Mouse (Mus musculus) forebrain, embryonic 16.5 days (tissue): ENCODE measurements around the gene Lhfpl2. TPM values are rescaled to one million over a fixed set of nuclear protein-coding genes. Genes with fewer than 3 reads are reported as not detected.
A peak's percentile ranks its signal among the peaks of the same experiment; 100 is the strongest.

Experiments
- ATAC-seq: fragments of 200-750 bp; cut with Nextera tagmentation; 2 replicates; pipeline ENCODE4 v1.8.0; 2017; ENCODE audit warnings: mild to moderate bottlenecking, moderate library complexity
- H3K27ac ChIP-seq: fragments of 300-500 bp; sonication (generic); 2 replicates; pipeline ENCODE4 v1.5.1; 2014; ENCODE audit warnings: low read length, control low read depth
- H3K27me3 ChIP-seq: fragments of 300-500 bp; sonication (generic); replicated peaks from 2 replicates; pipeline ENCODE4 v1.6.1; 2014; ENCODE audit warnings: low read length; ENCODE audit not compliant: control insufficient read depth, insufficient read depth
- H3K36me3 ChIP-seq: fragments of 300-500 bp; sonication (generic); 2 replicates; pipeline ENCODE4 v1.6.1; 2014; ENCODE audit not compliant: control insufficient read depth, insufficient read depth
- H3K4me1 ChIP-seq: fragments of 300-500 bp; sonication (generic); replicated peaks from 2 replicates; pipeline ENCODE4 v1.6.1; 2014; ENCODE audit warnings: low read length; ENCODE audit not compliant: control insufficient read depth, insufficient read depth
- H3K4me2 ChIP-seq: fragments of 300-500 bp; sonication (generic); 2 replicates; pipeline ENCODE4 v1.6.1; 2014; ENCODE audit warnings: mild to moderate bottlenecking, low read length, control low read depth
- H3K4me3 ChIP-seq: fragments of 300-500 bp; sonication (generic); replicated peaks from 2 replicates; pipeline ENCODE4 v1.5.1; 2014; ENCODE audit warnings: mild to moderate bottlenecking, low read length, control low read depth
- H3K9ac ChIP-seq: fragments of 300-500 bp; sonication (generic); replicated peaks from 2 replicates; pipeline ENCODE4 v1.6.1; 2014; ENCODE audit warnings: low read depth, low read length, control low read depth
- H3K9me3 ChIP-seq: fragments of 300-500 bp; sonication (generic); 2 replicates; pipeline ENCODE4 v1.6.1; 2016; ENCODE audit warnings: low read length; ENCODE audit not compliant: control insufficient read depth
- WGBS: fragments of 180-500 bp; shearing (Covaris S2); extraction: QIAGEN DNeasy Blood & Tissue Kit; methylation state at CpG from one replicate; pipeline ENCODE4 v1.1.7; 2014; 5-methylcytosine and 5-hydroxymethylcytosine counted together
- polyA plus RNA-seq: library from polyadenylated mRNA; unstranded; fragments of >200 nt; fragmentation: Nextera tagmentation; extraction: Ambion mirVana; gene quantifications from 2 replicates; pipeline ENCODE4 v1.2.1, GENCODE M21; 2015

The Lhfpl2 gene
- polyA plus RNA-seq, 1 experiment from 2014 or later, result 15.0 TPM

DNA sequence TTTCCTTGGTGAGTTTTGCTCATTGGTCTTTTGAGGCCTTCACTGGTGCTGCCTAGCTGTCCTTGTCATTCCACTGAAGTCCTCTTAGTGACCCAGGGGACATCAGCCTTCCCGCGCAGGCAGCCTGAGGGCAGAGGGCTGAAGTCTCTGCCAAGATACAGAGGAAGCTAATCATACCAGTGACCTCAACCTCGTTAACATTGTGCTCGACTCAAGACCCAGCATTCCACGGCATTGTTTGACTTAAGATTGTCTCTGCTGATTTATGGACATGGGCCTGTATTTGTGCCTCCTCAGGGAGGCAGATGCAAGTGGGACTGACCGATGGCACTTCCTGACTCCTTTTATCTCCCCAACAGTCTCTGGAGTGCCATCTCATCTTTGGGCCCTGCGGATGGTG lies 7.0 kb downstream of the Lhfpl2 start:
- ATAC-seq, result no peak
- H3K27me3 ChIP-seq, result peaks cover 1% of the 10 kb centered on the region; the same call in 1 of the 2 replicates
- no peak overlapping the region for H3K9ac ChIP-seq
- H3K4me3 ChIP-seq, result no peak overlapping the region
- H3K4me2 ChIP-seq, result no peak overlapping the region
- peaks cover 4% of the 10 kb centered on the region; the same call in 1 of the 2 replicates for H3K4me1 ChIP-seq
- 46% methylated on average over 7 of the region's 7 CpGs for WGBS
- no peak overlapping the region for H3K27ac ChIP-seq
- H3K9me3 ChIP-seq, result no peaks in the 10 kb centered on the region; the same call in 1 of the 2 replicates
- H3K36me3 ChIP-seq, result no peaks in the 10 kb centered on the region

DNA sequence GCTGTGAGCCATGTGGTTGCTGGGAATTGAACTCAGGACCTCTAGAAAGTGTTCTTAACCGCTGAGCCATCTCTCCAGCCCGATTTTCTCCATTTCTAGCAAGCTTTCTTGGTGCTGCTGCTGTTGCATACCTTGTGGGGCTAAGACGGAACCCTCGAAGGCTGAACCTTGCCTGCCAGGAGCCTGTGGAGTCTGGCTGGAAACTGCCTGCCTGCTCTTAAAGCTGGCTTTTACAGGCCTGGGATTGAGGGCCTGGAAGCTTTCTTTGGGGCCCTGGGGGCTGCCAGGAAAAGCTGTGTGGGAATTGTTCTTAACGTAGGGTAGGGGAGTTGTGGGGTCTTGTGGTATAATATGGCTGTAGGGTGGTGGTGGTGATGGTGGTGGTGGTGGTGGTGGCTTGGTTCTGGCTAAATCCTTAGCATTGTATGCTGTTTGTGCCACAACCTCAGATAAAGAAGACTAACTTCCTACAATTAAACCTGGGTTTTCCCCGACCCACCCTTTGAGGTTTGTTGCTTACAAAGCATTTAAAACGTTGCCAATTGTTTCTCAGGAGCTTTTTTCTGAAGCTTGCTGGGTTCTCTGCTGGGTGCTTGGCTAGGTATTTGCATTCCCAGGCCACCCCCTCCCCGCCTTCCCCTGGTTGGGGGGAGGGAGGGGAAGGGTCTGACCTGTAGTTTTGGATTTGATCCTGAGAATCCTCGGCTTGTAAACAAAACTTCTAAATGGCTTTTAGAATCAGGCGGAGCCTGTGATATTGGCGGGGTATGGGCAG lies 7.9 kb downstream of the Lhfpl2 start:
- peak; percentile 23; the same call in 1 of the 2 replicates for ATAC-seq
- Histone ChIP-seq H3K27me3 (no peaks in the 10 kb centered on the region), H3K36me3 (no peaks in the 10 kb centered on the region), H3K4me1 (peaks cover 4% of the 10 kb centered on the region; the same call in 1 of the 2 replicates), H3K27ac (no peak overlapping the region), H3K4me3 (no peak overlapping the region), H3K4me2 (no peak overlapping the region), H3K9ac (no peak overlapping the region), H3K9me3 (no peaks in the 10 kb centered on the region)
- 23% methylated on average over 11 of the region's 11 CpGs for WGBS

DNA sequence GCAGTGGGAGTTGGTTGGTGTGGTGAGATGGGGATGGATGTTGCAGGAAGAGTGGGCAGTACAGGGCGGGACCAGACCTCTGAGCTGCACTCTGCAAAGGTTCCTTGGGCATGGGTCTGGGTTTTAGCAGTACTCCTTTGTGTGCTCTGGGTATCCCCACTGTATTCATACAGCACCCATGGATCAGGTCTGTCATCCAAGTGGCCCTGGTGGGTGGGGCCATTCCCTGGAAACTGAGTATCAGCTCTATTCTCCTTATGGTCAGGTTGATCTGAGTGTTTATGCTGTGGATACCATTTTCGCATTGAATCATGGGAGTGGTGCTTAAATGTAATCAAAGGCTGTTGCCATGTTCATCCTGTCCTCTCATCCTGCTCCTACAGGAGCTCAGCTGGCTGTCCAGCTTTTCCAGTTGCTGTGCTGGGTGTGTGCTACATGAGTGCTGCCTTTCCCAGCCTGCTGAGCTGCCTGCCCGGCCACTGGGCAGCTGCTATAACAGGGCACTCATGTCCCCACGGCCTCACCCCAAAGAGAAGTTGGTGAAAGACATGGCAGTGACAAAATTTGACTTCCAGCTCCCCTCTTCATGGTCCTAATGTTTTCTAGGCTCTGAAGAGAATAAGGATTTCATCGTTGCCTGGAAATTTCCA lies 9.2 kb downstream of the Lhfpl2 start:
- Histone ChIP-seq H3K4me3 (no peak overlapping the region), H3K4me2 (no peak overlapping the region), H3K4me1 (peaks cover 4% of the 10 kb centered on the region; the same call in 1 of the 2 replicates), H3K36me3 (no peaks in the 10 kb centered on the region), H3K27me3 (no peaks in the 10 kb centered on the region), H3K27ac (no peak overlapping the region), H3K9ac (no peak overlapping the region), H3K9me3 (0 out of 2 replicates have a peak, but pooled peaks cover 4% of the 10 kb centered on the region)
- 88% methylated on average over 5 of the region's 5 CpGs for WGBS
- no peak for ATAC-seq

DNA sequence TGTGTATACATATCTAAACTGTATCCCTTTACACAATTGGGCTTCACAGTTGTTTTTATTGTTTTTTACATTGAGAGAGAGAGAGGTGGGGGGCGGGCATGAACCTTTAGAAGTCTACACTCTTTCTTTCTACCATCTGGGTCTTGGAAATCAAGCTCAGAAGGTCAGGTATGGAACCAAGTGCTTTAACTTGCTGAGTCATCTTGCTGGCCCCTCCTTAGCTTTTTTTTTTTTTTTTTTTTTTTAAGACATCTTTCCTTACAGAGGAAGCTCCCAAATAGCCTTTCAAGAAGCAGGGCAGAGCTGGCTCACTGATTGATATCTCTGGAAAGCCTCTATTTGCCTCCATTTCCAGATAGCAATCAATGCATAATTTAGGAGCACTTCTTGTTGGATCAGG lies 10.7 kb downstream of the Lhfpl2 start:
- H3K27me3 ChIP-seq, result no peaks in the 10 kb centered on the region
- ATAC-seq, result no peak

DNA sequence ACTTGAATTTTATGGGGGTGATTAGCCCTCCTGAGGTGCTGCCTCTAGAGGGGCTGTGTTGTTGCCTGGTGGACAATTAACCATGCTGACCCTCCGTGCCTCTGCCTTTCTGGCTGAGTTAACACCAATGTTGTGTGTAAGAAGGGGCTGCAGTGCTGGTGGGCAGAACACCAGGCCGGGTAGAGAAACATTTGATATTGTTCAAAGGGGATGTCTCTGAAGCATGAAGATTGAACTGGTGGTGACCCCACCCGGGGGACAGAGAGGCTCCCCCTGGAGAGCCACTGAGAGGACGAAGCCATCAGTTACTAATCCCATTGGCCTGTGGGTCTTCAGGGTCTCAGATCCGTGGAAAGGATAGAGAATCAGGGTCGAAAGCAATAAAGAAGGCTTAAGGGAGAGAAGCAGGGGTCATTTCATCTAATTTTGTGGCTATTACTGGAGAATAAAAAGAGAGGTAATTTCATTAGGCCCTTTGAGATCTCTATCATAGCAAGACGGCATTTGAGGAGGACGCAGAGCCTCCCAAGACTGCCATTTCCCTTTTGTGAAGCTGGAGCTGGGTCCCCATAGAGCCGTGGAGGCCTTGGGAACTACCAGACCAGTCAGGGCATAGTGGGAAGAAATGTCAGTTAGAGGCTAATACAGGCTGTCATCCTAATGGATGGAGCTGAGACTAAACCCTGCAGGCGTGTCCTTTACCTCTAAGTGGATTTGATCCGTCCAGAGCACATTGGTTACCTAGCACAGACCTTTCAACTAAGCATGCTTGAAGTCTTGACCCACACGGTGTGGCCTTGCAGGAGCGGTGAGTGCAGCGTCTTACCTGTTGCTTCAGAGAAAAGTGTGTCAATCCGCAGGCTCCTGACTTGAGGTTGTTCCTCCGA lies 12.1 kb downstream of the Lhfpl2 start:
- H3K4me2 ChIP-seq, result no peak overlapping the region
- no peaks in the 10 kb centered on the region for H3K36me3 ChIP-seq
- H3K27ac ChIP-seq, result no peak overlapping the region
- no peak overlapping the region for H3K4me3 ChIP-seq
- no peaks in the 10 kb centered on the region for H3K27me3 ChIP-seq
- no peak for ATAC-seq
- H3K9me3 ChIP-seq, result 0 out of 2 replicates have a peak, but pooled peaks cover 4% of the 10 kb centered on the region
- H3K9ac ChIP-seq, result no peak overlapping the region
- WGBS, result 42% methylated on average over 16 of the region's 16 CpGs
- H3K4me1 ChIP-seq, result 0 out of 2 replicates have a peak, but pooled peaks cover 2% of the 10 kb centered on the region

More for the DNA sequence above, 10.7 kb downstream of the Lhfpl2 start:
- Histone ChIP-seq H3K4me2 (no peak overlapping the region), H3K36me3 (no peaks in the 10 kb centered on the region), H3K4me3 (no peak overlapping the region), H3K9ac (no peak overlapping the region), H3K27ac (no peak overlapping the region), H3K9me3 (0 out of 2 replicates have a peak, but pooled peaks cover 4% of the 10 kb centered on the region), H3K4me1 (no peaks in the 10 kb centered on the region)
- 96% methylated on average over 1 of the region's 1 CpGs for WGBS

DNA sequence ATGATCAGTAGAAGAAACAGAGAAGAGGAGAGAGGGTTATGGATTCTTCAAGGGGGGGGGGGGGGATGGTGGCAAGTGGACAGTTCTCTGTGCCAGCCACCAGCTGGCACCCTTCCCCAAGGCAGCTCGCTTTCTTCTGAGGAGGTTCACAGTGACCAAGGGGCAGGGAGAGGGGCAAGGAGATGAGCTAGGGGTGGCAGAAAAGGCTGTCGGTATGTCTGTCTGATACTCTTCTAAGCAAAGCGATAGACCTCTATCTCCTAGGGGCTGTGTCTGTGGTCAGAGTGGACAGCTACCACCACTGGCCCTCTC lies 12.7 kb downstream of the Lhfpl2 start:
- Histone ChIP-seq H3K9me3 (0 out of 2 replicates have a peak, but pooled peaks cover 4% of the 10 kb centered on the region), H3K4me2 (no peak overlapping the region), H3K9ac (no peak overlapping the region), H3K27me3 (no peaks in the 10 kb centered on the region), H3K4me1 (0 out of 2 replicates have a peak, but pooled peaks cover 2% of the 10 kb centered on the region), H3K36me3 (no peaks in the 10 kb centered on the region), H3K27ac (no peak overlapping the region), H3K4me3 (no peak overlapping the region)
- no peak for ATAC-seq
- WGBS, result 98% methylated on average over 3 of the region's 3 CpGs

DNA sequence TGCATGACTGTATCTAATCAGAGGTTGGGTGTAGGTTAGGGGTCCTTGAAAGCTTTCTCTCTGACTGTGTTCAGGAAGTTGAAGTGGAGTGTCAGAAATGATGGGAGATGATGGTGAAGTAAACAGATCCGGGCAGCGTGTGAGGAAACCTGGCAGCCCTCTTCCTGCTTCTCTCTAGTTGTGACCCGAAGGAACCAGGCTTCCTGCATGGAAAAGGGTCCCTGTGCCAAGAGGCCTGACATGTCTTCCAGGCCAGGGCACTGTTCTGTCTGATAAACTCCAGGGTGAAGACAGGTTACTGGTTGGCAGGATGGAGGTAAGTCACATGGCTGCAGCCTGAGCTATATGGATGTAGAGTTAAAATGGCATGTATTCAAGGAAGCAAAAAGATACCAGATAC lies 13.3 kb downstream of the Lhfpl2 start:
- Histone ChIP-seq H3K9me3 (0 out of 2 replicates have a peak, but pooled peaks cover 4% of the 10 kb centered on the region), H3K27ac (no peak overlapping the region), H3K4me1 (0 out of 2 replicates have a peak, but pooled peaks cover 2% of the 10 kb centered on the region), H3K4me2 (no peak overlapping the region), H3K9ac (no peak overlapping the region), H3K27me3 (no peaks in the 10 kb centered on the region), H3K36me3 (no peaks in the 10 kb centered on the region), H3K4me3 (no peak overlapping the region)
- ATAC-seq, result no peak
- WGBS, result 86% methylated on average over 3 of the region's 3 CpGs

DNA sequence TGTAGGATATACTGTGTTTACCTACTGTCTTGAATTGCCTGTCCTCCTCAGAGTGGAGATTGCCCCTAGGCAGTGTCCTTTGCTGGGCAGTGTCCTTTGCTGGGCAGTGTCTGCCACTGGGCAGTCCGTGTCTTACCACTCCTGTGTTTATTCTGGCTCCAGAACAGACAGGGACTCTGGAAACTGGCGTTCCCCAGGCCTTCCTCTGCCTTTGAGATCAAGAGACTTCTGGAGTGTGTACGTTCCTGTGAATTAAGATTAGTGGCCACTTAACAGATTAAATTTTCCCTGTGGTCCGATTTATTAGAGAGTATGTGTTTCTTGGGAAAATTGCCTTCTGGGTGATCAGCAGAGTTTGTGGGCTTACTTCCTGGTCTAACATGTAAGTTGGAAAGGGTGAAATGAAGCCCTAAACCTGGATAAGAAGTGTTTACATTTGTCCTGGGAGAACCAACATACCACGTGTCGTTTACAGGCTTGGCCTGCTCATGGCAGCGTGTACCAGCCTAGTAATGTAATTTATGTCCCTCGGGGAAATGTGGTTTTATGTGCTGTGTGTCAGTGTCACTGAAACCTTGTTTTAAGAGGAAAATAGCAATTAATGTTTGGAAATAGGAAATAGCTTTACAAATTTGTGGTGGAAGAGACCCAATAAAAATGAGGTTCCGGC lies 15.6 kb downstream of the Lhfpl2 start:
- no peak overlapping the region for H3K27ac ChIP-seq
- ATAC-seq, result no peak

More for the DNA sequence above, 15.6 kb downstream of the Lhfpl2 start:
- Histone ChIP-seq H3K9me3 (0 out of 2 replicates have a peak, but pooled peaks cover 4% of the 10 kb centered on the region), H3K27me3 (no peaks in the 10 kb centered on the region), H3K9ac (no peak overlapping the region), H3K4me1 (0 out of 2 replicates have a peak, but pooled peaks cover 2% of the 10 kb centered on the region), H3K4me3 (no peak overlapping the region), H3K36me3 (no peaks in the 10 kb centered on the region), H3K4me2 (no peak overlapping the region)
- 77% methylated on average over 9 of the region's 9 CpGs for WGBS
